Mouse (Mus musculus) MEL (cell line): ENCODE data around the gene Maml3.

Experiments
- CHD2 ChIP-seq: IDR thresholded peaks from 2 replicates; pipeline ENCODE4 v1.6.1; 2011; ENCODE audit warnings: low read length, improper control_type of control experiment
- CTCF ChIP-seq, 3 experiments: IDR thresholded peaks in 2 of 3; conservative IDR thresholded peaks in 1 of 3; 2 replicates each; pipeline ENCODE4 v1.5.1; 2011 to 2012; ENCODE audit warnings: low read length in 3 of 3, low read depth in 2 of 3, mild to moderate bottlenecking in 2 of 3, improper control_type of control experiment in 1 of 3, inconsistent platforms in 1 of 3, mixed read lengths in 1 of 3, moderate library complexity in 1 of 3; ENCODE audit not compliant: control insufficient read depth in 1 of 3, insufficient read depth in 1 of 3, poor library complexity in 1 of 3, severe bottlenecking in 1 of 3
- E2F4 ChIP-seq: IDR thresholded peaks from 2 replicates; pipeline ENCODE4 v1.6.1; 2011; ENCODE audit warnings: low read depth, low read length, improper control_type of control experiment, borderline replicate concordance
- EP300 ChIP-seq, 2 experiments: IDR thresholded peaks; 2 replicates each; pipeline ENCODE4 v1.6.1; 2011; ENCODE audit warnings: improper control_type of control experiment in 2 of 2, low read length in 2 of 2, low read depth in 1 of 2, mild to moderate bottlenecking in 1 of 2
- JUND ChIP-seq: IDR thresholded peaks from 2 replicates; pipeline ENCODE4 v1.6.1; 2011; ENCODE audit warnings: low read depth, mild to moderate bottlenecking, improper control_type of control experiment, low read length
- MAZ ChIP-seq: IDR thresholded peaks from 2 replicates; pipeline ENCODE4 v1.6.1; 2012; ENCODE audit warnings: low read depth, mild to moderate bottlenecking, inconsistent platforms, low read length, improper control_type of control experiment
- MXI1 ChIP-seq: IDR thresholded peaks from 2 replicates; pipeline ENCODE4 v1.6.1; 2011; ENCODE audit warnings: mild to moderate bottlenecking, low read depth, low read length, improper control_type of control experiment
- MYC ChIP-seq: IDR thresholded peaks from 2 replicates; pipeline ENCODE4 v1.6.1; 2011; ENCODE audit warnings: low read depth, mild to moderate bottlenecking, low read length, improper control_type of control experiment, moderate library complexity
- POLR2A ChIP-seq, 2 experiments: IDR thresholded peaks; 2 replicates each; pipeline ENCODE4 v1.6.1; 2011 to 2012; ENCODE audit warnings: low read length in 2 of 2, mild to moderate bottlenecking in 2 of 2, control low read depth in 1 of 2, improper control_type of control experiment in 1 of 2, low read depth in 1 of 2, moderate library complexity in 1 of 2; ENCODE audit not compliant: control insufficient read depth in 1 of 2, insufficient read depth in 1 of 2, poor library complexity in 1 of 2
- POLR2AphosphoS2 ChIP-seq: IDR thresholded peaks from 2 replicates; pipeline ENCODE4 v1.6.1; 2011; ENCODE audit warnings: low read length, improper control_type of control experiment
- POLR2AphosphoS5 ChIP-seq: IDR thresholded peaks from 2 replicates; pipeline ENCODE4 v1.6.1; 2012; ENCODE audit warnings: low read depth, borderline replicate concordance, mild to moderate bottlenecking, inconsistent platforms, low read length, moderate library complexity, mixed read lengths
- RCOR1 ChIP-seq: IDR thresholded peaks from 2 replicates; pipeline ENCODE4 v1.6.1; 2012; ENCODE audit warnings: low read depth, mild to moderate bottlenecking, inconsistent platforms, low read length, improper control_type of control experiment
- ZMIZ1 ChIP-seq: IDR thresholded peaks from 2 replicates; pipeline ENCODE4 v1.6.1; 2012; ENCODE audit warnings: low read depth, mild to moderate bottlenecking, inconsistent platforms, low read length, improper control_type of control experiment, moderate library complexity
- ZNF384 ChIP-seq: IDR thresholded peaks from 2 replicates; pipeline ENCODE4 v1.6.1; 2012; ENCODE audit warnings: low read depth, mild to moderate bottlenecking, inconsistent platforms, low read length, improper control_type of control experiment

- TF ChIP-seq POLR2AphosphoS5: no peak
- no peak for TF ChIP-seq CTCF (IDR thresholded peaks at IDR 0.05 in 2 of 3, conservative IDR thresholded peaks at IDR 0.05 in 1 of 3; ENCODE audit: control insufficient read depth in 1 of 3, insufficient read depth in 1 of 3, low read depth in 2 of 3, low read length in 3 of 3, poor library complexity in 1 of 3, severe bottlenecking in 1 of 3)
- no peak for TF ChIP-seq ZMIZ1
- no peak for TF ChIP-seq MYC
- no peak for TF ChIP-seq MXI1
- TF ChIP-seq MAZ: no peak
- no peak for TF ChIP-seq POLR2AphosphoS2
- no peak for TF ChIP-seq ZNF384
- no peak for TF ChIP-seq POLR2A (IDR thresholded peaks at IDR 0.05; ENCODE audit: control insufficient read depth in 1 of 2, insufficient read depth in 1 of 2, low read depth in 1 of 2, low read length in 2 of 2, poor library complexity in 1 of 2)
- no peak for TF ChIP-seq EP300 (IDR thresholded peaks at IDR 0.05; ENCODE audit: low read depth in 1 of 2, low read length in 2 of 2)
- TF ChIP-seq E2F4: no peak
- TF ChIP-seq JUND: no peak
- no peak for TF ChIP-seq RCOR1
- TF ChIP-seq CHD2: no peak
Observed at GRCm38 (mm10) chr3:51965008-51965407, 139.9 kb downstream of the Maml3 start.
